Mouse (Mus musculus): ENCODE measurements at regions not wholly inside any gene's neighbourhood (a gene's known extent, or its start where the extent isn't known, plus 50 kb on each side); places are given as distances from the start of the nearest gene placed in this dataset.

GRCm38 (mm10) chr2:74981856-74982255, 156.3 kb downstream of the Mtx2 start:
- no peak for DNase-seq

GRCm38 (mm10) chr2:74993802-74994201, 168.2 kb downstream of the Mtx2 start:
- DNase-seq = no peak

- DNase-seq = no peak
These were observed 169.4 kb downstream of the Mtx2 start for GRCm38 (mm10) chr2:74994998-74995397.

GRCm38 (mm10) chr2:74997736-74998135, 172.1 kb downstream of the Mtx2 start:
- DNase-seq = no peak

- no peak for DNase-seq
These were observed 174.8 kb downstream of the Mtx2 start for GRCm38 (mm10) chr2:75000368-75000796.

- DNase-seq = no peak
These were observed 177.0 kb downstream of the Mtx2 start for GRCm38 (mm10) chr2:75002562-75002961.

GRCm38 (mm10) chr2:75008116-75008515, 182.5 kb downstream of the Mtx2 start:
- DNase-seq = no peak

- DNase-seq = no peak
These were observed 185.0 kb downstream of the Mtx2 start for GRCm38 (mm10) chr2:75010647-75011046.

- DNase-seq = no peak
These were observed 186.4 kb downstream of the Mtx2 start for GRCm38 (mm10) chr2:75012046-75012445.

GRCm38 (mm10) chr2:75014994-75015728, 189.6 kb downstream of the Mtx2 start:
- no peak for DNase-seq

GRCm38 (mm10) chr2:75019459-75019858, 193.9 kb downstream of the Mtx2 start:
- DNase-seq = peak; percentile 28

GRCm38 (mm10) chr2:75021639-75022038, 196.0 kb downstream of the Mtx2 start:
- DNase-seq = peak; percentile 41

- no peak for DNase-seq
These were observed 202.5 kb downstream of the Mtx2 start for GRCm38 (mm10) chr2:75028151-75028550.

GRCm38 (mm10) chr2:75029089-75029693, 203.6 kb downstream of the Mtx2 start:
- DNase-seq = no peak

GRCm38 (mm10) chr2:75034708-75035107, 209.1 kb downstream of the Mtx2 start:
- no peak for DNase-seq

GRCm38 (mm10) chr2:75039066-75039465, 213.5 kb downstream of the Mtx2 start:
- DNase-seq = no peak

GRCm38 (mm10) chr2:75046892-75047291, 221.3 kb downstream of the Mtx2 start:
- DNase-seq = no peak

GRCm38 (mm10) chr2:75048071-75048470, 222.5 kb downstream of the Mtx2 start:
- no peak for DNase-seq

- DNase-seq = peak; percentile 25
These were observed 229.0 kb downstream of the Mtx2 start for GRCm38 (mm10) chr2:75054474-75055186.

GRCm38 (mm10) chr2:75055187-75055543, 229.6 kb downstream of the Mtx2 start:
- peak; percentile 27 for DNase-seq

GRCm38 (mm10) chr2:75061009-75061408, 235.4 kb downstream of the Mtx2 start:
- DNase-seq = no peak

GRCm38 (mm10) chr2:75061456-75062188, 236.0 kb downstream of the Mtx2 start:
- no peak for DNase-seq

- DNase-seq = no peak
These were observed 236.5 kb downstream of the Mtx2 start for GRCm38 (mm10) chr2:75062189-75062510.
